Mouse (Mus musculus) cerebellum, adult 9-11 months (tissue): Measurements from ENCODE around the gene Cdk6.
"Not testable (repeated sequence)": the region's sequence is repeated elsewhere in the genome, so short reads cannot be mapped to it uniquely, and the experiment has no call there.

Experiments used
- DNase-seq: peaks from one replicate; pipeline ENCODE4 v3.0.0; 2022

Gene Cdk6

GRCm38 (mm10) chr5:3439386-3439785 lies 98.1 kb downstream of the Cdk6 start:
- not testable (repeated sequence) for DNase-seq

- DNase-seq, result not testable (repeated sequence)
These were observed 101.2 kb downstream of the Cdk6 start for GRCm38 (mm10) chr5:3442524-3442923.

- not testable (repeated sequence) for DNase-seq
These were observed 109.9 kb downstream of the Cdk6 start for GRCm38 (mm10) chr5:3451233-3451632.

GRCm38 (mm10) chr5:3453946-3454345 lies 112.7 kb downstream of the Cdk6 start:
- not testable (repeated sequence) for DNase-seq

GRCm38 (mm10) chr5:3460907-3461306 lies 119.6 kb downstream of the Cdk6 start:
- DNase-seq, result no peak

GRCm38 (mm10) chr5:3461401-3461800 lies 120.1 kb downstream of the Cdk6 start:
- no peak for DNase-seq

- no peak for DNase-seq
These were observed 121.8 kb downstream of the Cdk6 start for GRCm38 (mm10) chr5:3462897-3463757.

- DNase-seq, result no peak
These were observed 122.5 kb downstream of the Cdk6 start for GRCm38 (mm10) chr5:3463758-3464157.

GRCm38 (mm10) chr5:3466069-3466877 lies 125.0 kb downstream of the Cdk6 start:
- no peak for DNase-seq

- no peak for DNase-seq
These were observed 129.6 kb downstream of the Cdk6 start for GRCm38 (mm10) chr5:3470866-3471265.

GRCm38 (mm10) chr5:3472311-3473156 lies 131.2 kb downstream of the Cdk6 start:
- no peak for DNase-seq

- no peak for DNase-seq
These were observed 136.4 kb downstream of the Cdk6 start for GRCm38 (mm10) chr5:3477711-3478110.

GRCm38 (mm10) chr5:3478216-3478615 lies 136.9 kb downstream of the Cdk6 start:
- DNase-seq, result no peak

GRCm38 (mm10) chr5:3479016-3479795 lies 137.9 kb downstream of the Cdk6 start:
- DNase-seq, result no peak

GRCm38 (mm10) chr5:3480637-3481395 lies 139.5 kb downstream of the Cdk6 start:
- no peak for DNase-seq

- DNase-seq, result no peak
These were observed 141.2 kb downstream of the Cdk6 start for GRCm38 (mm10) chr5:3482474-3482873.

GRCm38 (mm10) chr5:3483054-3483722 lies 141.9 kb downstream of the Cdk6 start:
- no peak for DNase-seq

GRCm38 (mm10) chr5:3486579-3487282 lies 145.4 kb downstream of the Cdk6 start:
- no peak for DNase-seq

GRCm38 (mm10) chr5:3488146-3488774 lies 147.0 kb downstream of the Cdk6 start:
- DNase-seq, result no peak

GRCm38 (mm10) chr5:3490358-3490757 lies 149.1 kb downstream of the Cdk6 start:
- no peak for DNase-seq
